ENCODE assay signal across 12 mouse cellular contexts in genomic region chr5:12892333-12892732, GRCm38 (mm10).
"Had no signal": no experiment of that assay in that cellular context is flagged by ENCODE, and none has a peak within 500 bp of the region (broad histone marks: within the 10 kb centered on the region; RNA-seq: fewer than 3 reads in every experiment).

No protein-coding gene starts in this region.

- H3K9ac ChIP-seq: liver, embryonic 15.5 days; lung, embryonic 15.5 days; midbrain, embryonic 13.5 days; stomach, embryonic 15.5 days had no signal

- H3K27ac ChIP-seq: layer of hippocampus, adult 2 months; limb, embryonic 10.5 days; liver, embryonic 15.5 days; lung, embryonic 15.5 days; midbrain, embryonic 13.5 days; stomach, embryonic 15.5 days had no signal

- H3K4me2 ChIP-seq: liver, embryonic 11.5 days; liver, embryonic 15.5 days; lung, embryonic 15.5 days; midbrain, embryonic 13.5 days; stomach, embryonic 15.5 days had no signal

- H3K4me3 ChIP-seq: layer of hippocampus, adult 2 months; limb, embryonic 10.5 days; liver, embryonic 15.5 days; lung, embryonic 15.5 days; midbrain, embryonic 13.5 days; stomach, embryonic 15.5 days had no signal

- DNase-seq: kidney, adult 18-20 months; right cerebral cortex, postnatal 14 days; thymus, adult 2 months; thymus, postnatal 25 days had no signal

- H3K36me3 ChIP-seq: limb, embryonic 10.5 days; liver, embryonic 15.5 days; lung, embryonic 15.5 days; midbrain, embryonic 13.5 days; stomach, embryonic 15.5 days had no signal

- ATAC-seq: inflammation-experienced regulatory T-cells, adult 6 months; midbrain, embryonic 13.5 days had no signal

- H3K9me3 ChIP-seq: limb, embryonic 10.5 days; liver, embryonic 15.5 days; lung, embryonic 15.5 days; midbrain, embryonic 13.5 days; stomach, embryonic 15.5 days had no signal

- H3K27me3 ChIP-seq: liver, embryonic 15.5 days; lung, embryonic 15.5 days; midbrain, embryonic 13.5 days; stomach, embryonic 15.5 days had no signal

- H3K4me1 ChIP-seq: liver, embryonic 15.5 days; lung, embryonic 15.5 days; midbrain, embryonic 13.5 days; stomach, embryonic 15.5 days had no signal
